Mouse (Mus musculus): ENCODE results near the gene Csrnp2. TPM values are rescaled to one million over a fixed set of nuclear protein-coding genes. Genes with fewer than 3 reads are reported as not detected.

Gene Csrnp2
- polyA plus RNA-seq, 1 experiment from 2014 or later, result 13.6 TPM

GRCm38 (mm10) chr15:100449495-100449894 lies 45.8 kb downstream of the Csrnp2 start:
- H3K27me3 ChIP-seq (ENCODE audit: insufficient read depth, poor library complexity, severe bottlenecking), result no peaks in the 10 kb centered on the region
- no peak overlapping the region for H3K27ac ChIP-seq
- no peak for DNase-seq (ENCODE audit: low spot score)
- no peaks in the 10 kb centered on the region for H3K4me1 ChIP-seq
- 88% methylated on average over 3 of the region's 3 CpGs for WGBS
- H3K36me3 ChIP-seq, result no peaks in the 10 kb centered on the region
- H3K4me3 ChIP-seq, result no peak overlapping the region
- no peaks in the 10 kb centered on the region for H3K9me3 ChIP-seq

- no peak for DNase-seq (ENCODE audit: low spot score)
- H3K4me1 ChIP-seq, result peaks cover 4% of the 10 kb centered on the region
- no peak overlapping the region for H3K27ac ChIP-seq
- 73% methylated on average over 4 of the region's 4 CpGs for WGBS
- H3K4me3 ChIP-seq, result no peak overlapping the region
- no peaks in the 10 kb centered on the region for H3K36me3 ChIP-seq
- H3K9me3 ChIP-seq, result no peaks in the 10 kb centered on the region
- no peaks in the 10 kb centered on the region for H3K27me3 ChIP-seq (ENCODE audit: insufficient read depth, poor library complexity, severe bottlenecking)
Observed at GRCm38 (mm10) chr15:100448572-100448971, 46.7 kb downstream of the Csrnp2 start.

- WGBS, result 72% methylated on average over 2 of the region's 2 CpGs
- Histone ChIP-seq H3K36me3 (no peaks in the 10 kb centered on the region), H3K4me3 (no peak overlapping the region), H3K4me1 (peaks cover 11% of the 10 kb centered on the region), H3K27me3 (ENCODE audit: insufficient read depth, poor library complexity, severe bottlenecking) (no peaks in the 10 kb centered on the region), H3K27ac (no peak overlapping the region), H3K9me3 (no peaks in the 10 kb centered on the region)
- no peak for DNase-seq (ENCODE audit: low spot score)
Observed at GRCm38 (mm10) chr15:100446887-100447286, 48.4 kb downstream of the Csrnp2 start.

GRCm38 (mm10) chr15:100443126-100443922 lies 52.0 kb downstream of the Csrnp2 start:
- Histone ChIP-seq H3K36me3 (no peaks in the 10 kb centered on the region), H3K27me3 (ENCODE audit: insufficient read depth, poor library complexity, severe bottlenecking) (no peaks in the 10 kb centered on the region), H3K9me3 (no peaks in the 10 kb centered on the region), H3K4me3 (peak overlapping the region; percentile 62), H3K27ac (peak overlapping the region; percentile 88), H3K4me1 (peaks cover 11% of the 10 kb centered on the region)
- DNase-seq (ENCODE audit: low spot score), result peak; percentile 98
- WGBS, result 2% methylated on average over 21 of the region's 31 CpGs

- no peaks in the 10 kb centered on the region for H3K27me3 ChIP-seq (ENCODE audit: insufficient read depth, poor library complexity, severe bottlenecking)
- peaks cover 5% of the 10 kb centered on the region; the same call in 1 of the 2 replicates for H3K4me1 ChIP-seq
- no peak overlapping the region for H3K4me3 ChIP-seq
- WGBS, result 67% methylated on average over 10 of the region's 10 CpGs
- DNase-seq (ENCODE audit: low spot score), result no peak
- H3K9me3 ChIP-seq, result no peaks in the 10 kb centered on the region
- H3K27ac ChIP-seq, result no peak overlapping the region
- no peaks in the 10 kb centered on the region for H3K36me3 ChIP-seq
Observed at GRCm38 (mm10) chr15:100436518-100436917, 58.8 kb downstream of the Csrnp2 start.

- DNase-seq (ENCODE audit: low spot score), result no peak
- Histone ChIP-seq H3K4me3 (no peak overlapping the region), H3K36me3 (no peaks in the 10 kb centered on the region), H3K9me3 (no peaks in the 10 kb centered on the region), H3K27me3 (ENCODE audit: insufficient read depth, poor library complexity, severe bottlenecking) (no peaks in the 10 kb centered on the region), H3K27ac (no peak overlapping the region), H3K4me1 (peaks cover 5% of the 10 kb centered on the region; the same call in 1 of the 2 replicates)
- 56% methylated on average over 4 of the region's 4 CpGs for WGBS
Observed at GRCm38 (mm10) chr15:100436112-100436511, 59.2 kb downstream of the Csrnp2 start.

- WGBS, result 59% methylated on average over 4 of the region's 4 CpGs
- Histone ChIP-seq H3K4me1 (peaks cover 10% of the 10 kb centered on the region), H3K9me3 (no peaks in the 10 kb centered on the region), H3K36me3 (no peaks in the 10 kb centered on the region), H3K27me3 (ENCODE audit: insufficient read depth, poor library complexity, severe bottlenecking) (no peaks in the 10 kb centered on the region), H3K4me3 (no peak overlapping the region), H3K27ac (peak overlapping the region; percentile 42; the same call in 1 of the 2 replicates)
- no peak for DNase-seq (ENCODE audit: low spot score)
Observed at GRCm38 (mm10) chr15:100433234-100433633, 62.1 kb downstream of the Csrnp2 start.

- H3K36me3 ChIP-seq, result no peaks in the 10 kb centered on the region
Observed at GRCm38 (mm10) chr15:100429959-100430565, 65.2 kb downstream of the Csrnp2 start.

More at GRCm38 (mm10) chr15:100429959-100430565, 65.2 kb downstream of the Csrnp2 start:
- Histone ChIP-seq H3K4me3 (no peak overlapping the region), H3K27ac (no peak overlapping the region), H3K9me3 (no peaks in the 10 kb centered on the region), H3K4me1 (peaks cover 5% of the 10 kb centered on the region; the same call in 1 of the 2 replicates), H3K27me3 (ENCODE audit: insufficient read depth, poor library complexity, severe bottlenecking) (peaks cover 16% of the 10 kb centered on the region)
- WGBS, result 79% methylated on average over 11 of the region's 11 CpGs
- DNase-seq (ENCODE audit: low spot score), result no peak

Other genes with a start within 250 kb of the Csrnp2 start
- gene Tmprss12, start 214.7 kb downstream of the Csrnp2 start, polyA plus RNA-seq (2016; fragmentation: Nextera tagmentation; extraction: Ambion mirVana), result not detected in 2 replicates
- gene Mettl7a1, start 191.3 kb downstream of the Csrnp2 start, polyA plus RNA-seq (2016; fragmentation: Nextera tagmentation; extraction: Ambion mirVana), result 3.0 and 3.6 TPM in 2 replicates
- not detected in 2 replicates for gene Mettl7a3, start 160.6 kb downstream of the Csrnp2 start, polyA plus RNA-seq (2016; fragmentation: Nextera tagmentation; extraction: Ambion mirVana)
- gene Methig1, start 142.3 kb downstream of the Csrnp2 start, polyA plus RNA-seq (2016; fragmentation: Nextera tagmentation; extraction: Ambion mirVana), result 0.33 TPM in 1 of 2 replicates, not detected in the other
- not detected in 2 replicates for gene Mettl7a2, start 142.3 kb downstream of the Csrnp2 start, polyA plus RNA-seq (2016; fragmentation: Nextera tagmentation; extraction: Ambion mirVana)
- not detected in 2 replicates for gene Higd1c, start 130.9 kb downstream of the Csrnp2 start, polyA plus RNA-seq (2016; fragmentation: Nextera tagmentation; extraction: Ambion mirVana)
- not detected in 2 replicates for gene Gm5475, start 73.3 kb downstream of the Csrnp2 start, polyA plus RNA-seq (2016; fragmentation: Nextera tagmentation; extraction: Ambion mirVana)
- 20.4 and 24.5 TPM in 2 replicates for gene Slc11a2, start 70.4 kb downstream of the Csrnp2 start, polyA plus RNA-seq (2016; fragmentation: Nextera tagmentation; extraction: Ambion mirVana)
- gene Letmd1, start 26.5 kb downstream of the Csrnp2 start, polyA plus RNA-seq (2016; fragmentation: Nextera tagmentation; extraction: Ambion mirVana), result 21.1 and 27.9 TPM in 2 replicates
- 22.4 TPM in 2 replicates for gene Tfcp2, start 56.5 kb upstream of the Csrnp2 start, polyA plus RNA-seq (2016; fragmentation: Nextera tagmentation; extraction: Ambion mirVana)
- 2.0 and 2.1 TPM in 2 replicates for gene Pou6f1, start 104.5 kb upstream of the Csrnp2 start, polyA plus RNA-seq (2016; fragmentation: Nextera tagmentation; extraction: Ambion mirVana)
- 209 and 212 TPM in 2 replicates for gene Dazap2, start 119.9 kb upstream of the Csrnp2 start, polyA plus RNA-seq (2016; fragmentation: Nextera tagmentation; extraction: Ambion mirVana)
- gene Smagp, start 141.5 kb upstream of the Csrnp2 start, polyA plus RNA-seq (2016; fragmentation: Nextera tagmentation; extraction: Ambion mirVana), result 16.2 and 16.9 TPM in 2 replicates
- gene Bin2, start 174.1 kb upstream of the Csrnp2 start, polyA plus RNA-seq (2016; fragmentation: Nextera tagmentation; extraction: Ambion mirVana), result 4.3 and 10.3 TPM in 2 replicates
- 1.5 and 2.4 TPM in 2 replicates for gene Cela1, start 192.4 kb upstream of the Csrnp2 start, polyA plus RNA-seq (2016; fragmentation: Nextera tagmentation; extraction: Ambion mirVana)
- gene Galnt6, start 233.9 kb upstream of the Csrnp2 start, polyA plus RNA-seq (2016; fragmentation: Nextera tagmentation; extraction: Ambion mirVana), result 0.18 and 0.20 TPM in 2 replicates

Data from heart, embryonic 10.5 days (tissue).